Mouse (Mus musculus): ENCODE data around the gene Cacna1d. TPM values are rescaled to one million over a fixed set of nuclear protein-coding genes. Genes with fewer than 3 reads are reported as not detected.

Gene Cacna1d
- total and polyA plus RNA-seq, 2 experiments from 2014 or later, result 8.9 to 44.3 TPM

DNA sequence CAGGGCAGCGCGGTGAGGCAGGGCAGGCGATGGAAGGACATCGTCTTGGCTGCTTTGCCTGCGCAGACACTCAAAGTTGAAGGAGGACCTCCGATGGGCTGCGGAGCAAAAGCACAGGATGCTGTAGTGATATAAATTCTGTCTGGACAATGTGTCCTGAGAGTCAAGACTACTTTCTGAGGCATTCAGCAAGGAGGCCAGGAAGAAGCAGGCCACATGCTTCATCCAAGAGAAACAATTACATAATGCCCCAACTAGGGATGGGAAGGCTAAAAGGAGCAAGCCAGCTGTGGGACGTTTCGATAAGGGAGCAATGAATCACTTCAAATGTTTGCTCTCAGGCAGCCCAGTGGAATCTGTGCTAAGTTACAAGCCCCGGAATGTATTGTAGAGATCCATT is 446.0 kb downstream of the Cacna1d start:
- ATAC-seq (ENCODE audit: low FRiP score) (no peak), DNase-seq (ENCODE audit: low spot score) (no peak)
- H3K27me3 ChIP-seq (ENCODE audit: insufficient read depth, low read length), result no peaks in the 10 kb centered on the region
- no peak overlapping the region for H3K27ac ChIP-seq (ENCODE audit: low read depth, low read length)
- H3K4me1 ChIP-seq (ENCODE audit: insufficient read depth, low read length), result no peaks in the 10 kb centered on the region
- WGBS, result 92% methylated on average over 10 of the region's 10 CpGs
- no peak overlapping the region for H3K9ac ChIP-seq (replicated peaks; ENCODE audit: low read length, poor library complexity, severe bottlenecking)
- no peak for TF ChIP-seq CTCF (IDR thresholded peaks at IDR 0.05)
- H3K9me3 ChIP-seq (ENCODE audit: low read length), result no peaks in the 10 kb centered on the region
- peaks cover 55% of the 10 kb centered on the region for H3K36me3 ChIP-seq (ENCODE audit: insufficient read depth, low read length)
- no peak overlapping the region for H3K4me2 ChIP-seq (ENCODE audit: low read depth, low read length, poor library complexity, severe bottlenecking)
- no peak overlapping the region for H3K4me3 ChIP-seq (ENCODE audit: low read depth, low read length)

DNA sequence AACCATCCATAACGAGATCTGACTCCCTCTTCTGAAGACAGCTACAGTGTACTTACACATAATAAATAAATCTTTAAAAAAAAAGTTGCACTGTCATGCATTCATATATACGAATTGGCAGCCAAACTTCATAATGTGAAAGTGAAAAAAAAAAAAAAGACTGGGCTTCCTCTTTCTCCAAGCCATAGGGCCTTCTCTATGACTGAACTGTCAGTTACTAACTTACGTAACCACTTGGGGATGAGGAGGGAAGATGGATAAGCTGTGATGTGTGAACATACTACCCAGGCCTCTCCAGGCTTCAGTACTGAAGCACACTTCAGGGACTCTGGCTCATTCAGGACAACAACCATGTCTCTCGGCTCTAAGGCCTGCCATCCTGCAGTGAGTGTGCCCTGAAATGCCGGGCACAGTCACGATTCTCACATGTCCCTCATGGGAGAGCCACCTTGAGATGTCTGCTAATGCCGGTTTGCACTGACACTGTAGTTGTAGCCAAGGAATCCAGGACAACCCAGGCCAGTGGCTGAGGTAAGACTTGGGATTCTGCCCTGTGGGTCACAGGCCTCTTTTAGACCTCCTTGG is 447.8 kb downstream of the Cacna1d start:
- Histone ChIP-seq H3K36me3 (ENCODE audit: insufficient read depth, low read length) (peaks cover 52% of the 10 kb centered on the region), H3K4me1 (ENCODE audit: insufficient read depth, low read length) (no peaks in the 10 kb centered on the region), H3K9me3 (ENCODE audit: low read length) (no peaks in the 10 kb centered on the region), H3K4me3 (ENCODE audit: low read depth, low read length) (no peak overlapping the region), H3K4me2 (ENCODE audit: low read depth, low read length, poor library complexity, severe bottlenecking) (no peak overlapping the region), H3K27me3 (ENCODE audit: insufficient read depth, low read length) (no peaks in the 10 kb centered on the region), H3K9ac (replicated peaks; ENCODE audit: low read length, poor library complexity, severe bottlenecking) (no peak overlapping the region), H3K27ac (ENCODE audit: low read depth, low read length) (no peak overlapping the region)
- DNase-seq (ENCODE audit: low spot score), result no peak
- TF ChIP-seq CTCF (IDR thresholded peaks at IDR 0.05), result no peak
- WGBS, result 87% methylated on average over 7 of the region's 7 CpGs
- ATAC-seq (ENCODE audit: low FRiP score), result no peak

GRCm38 (mm10) chr14:30041836-30042235 is 449.4 kb downstream of the Cacna1d start:
- Histone ChIP-seq H3K9me3 (ENCODE audit: low read length) (no peaks in the 10 kb centered on the region), H3K36me3 (ENCODE audit: insufficient read depth, low read length) (peaks cover 54% of the 10 kb centered on the region), H3K4me1 (ENCODE audit: insufficient read depth, low read length) (no peaks in the 10 kb centered on the region), H3K27ac (ENCODE audit: low read depth, low read length) (no peak overlapping the region), H3K9ac (replicated peaks; ENCODE audit: low read length, poor library complexity, severe bottlenecking) (no peak overlapping the region), H3K4me3 (ENCODE audit: low read depth, low read length) (no peak overlapping the region), H3K27me3 (ENCODE audit: insufficient read depth, low read length) (no peaks in the 10 kb centered on the region), H3K4me2 (ENCODE audit: low read depth, low read length, poor library complexity, severe bottlenecking) (no peak overlapping the region)
- DNase-seq (ENCODE audit: low spot score) (no peak), ATAC-seq (ENCODE audit: low FRiP score) (no peak)
- TF ChIP-seq CTCF (IDR thresholded peaks at IDR 0.05), result no peak
- WGBS, result 83% methylated on average over 9 of the region's 9 CpGs

- DNase-seq (ENCODE audit: low spot score), result no peak
- ATAC-seq (ENCODE audit: low FRiP score), result no peak
- Histone ChIP-seq H3K9me3 (ENCODE audit: low read length) (no peaks in the 10 kb centered on the region), H3K36me3 (ENCODE audit: insufficient read depth, low read length) (peaks cover 46% of the 10 kb centered on the region), H3K4me1 (ENCODE audit: insufficient read depth, low read length) (no peaks in the 10 kb centered on the region), H3K4me3 (ENCODE audit: low read depth, low read length) (no peak overlapping the region), H3K27me3 (ENCODE audit: insufficient read depth, low read length) (no peaks in the 10 kb centered on the region), H3K27ac (ENCODE audit: low read depth, low read length) (no peak overlapping the region), H3K4me2 (ENCODE audit: low read depth, low read length, poor library complexity, severe bottlenecking) (no peak overlapping the region), H3K9ac (replicated peaks; ENCODE audit: low read length, poor library complexity, severe bottlenecking) (no peak overlapping the region)
- no peak for TF ChIP-seq CTCF (IDR thresholded peaks at IDR 0.05)
- WGBS, result 80% methylated on average over 4 of the region's 4 CpGs
Measured at GRCm38 (mm10) chr14:30039413-30039812, 451.8 kb downstream of the Cacna1d start.

DNA sequence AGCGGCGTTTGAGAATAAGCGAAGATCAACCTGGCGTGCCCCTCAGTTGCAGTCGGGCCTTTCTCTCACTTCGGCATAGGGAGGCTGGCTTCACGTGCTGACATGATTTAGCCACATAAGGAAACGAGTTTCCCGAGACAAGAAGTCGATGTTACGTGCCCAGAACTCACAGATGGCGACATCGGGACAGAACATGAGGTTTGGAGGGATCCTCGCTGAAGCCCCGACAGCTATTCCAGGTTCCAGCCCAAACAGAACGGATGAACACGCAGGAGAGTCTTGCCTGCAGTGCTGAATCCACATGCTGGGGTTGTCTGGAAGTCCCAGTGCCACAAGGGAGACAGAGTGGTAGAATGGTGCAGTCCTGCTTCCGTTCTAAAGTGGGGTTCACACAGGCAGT is 452.8 kb downstream of the Cacna1d start:
- no peak overlapping the region for H3K4me2 ChIP-seq (ENCODE audit: low read depth, low read length, poor library complexity, severe bottlenecking)
- H3K36me3 ChIP-seq (ENCODE audit: insufficient read depth, low read length), result peaks cover 47% of the 10 kb centered on the region
- no peaks in the 10 kb centered on the region for H3K4me1 ChIP-seq (ENCODE audit: insufficient read depth, low read length)
- no peak overlapping the region for H3K9ac ChIP-seq (replicated peaks; ENCODE audit: low read length, poor library complexity, severe bottlenecking)
- no peak for ATAC-seq (ENCODE audit: low FRiP score)
- WGBS, result 91% methylated on average over 18 of the region's 18 CpGs
- no peak overlapping the region for H3K27ac ChIP-seq (ENCODE audit: low read depth, low read length)
- no peak for TF ChIP-seq CTCF (IDR thresholded peaks at IDR 0.05)
- no peaks in the 10 kb centered on the region for H3K9me3 ChIP-seq (ENCODE audit: low read length)
- H3K27me3 ChIP-seq (ENCODE audit: insufficient read depth, low read length), result no peaks in the 10 kb centered on the region
- DNase-seq (ENCODE audit: low spot score), result no peak
- no peak overlapping the region for H3K4me3 ChIP-seq (ENCODE audit: low read depth, low read length)

- Histone ChIP-seq H3K9me3 (ENCODE audit: low read length) (no peaks in the 10 kb centered on the region), H3K27ac (ENCODE audit: low read depth, low read length) (no peak overlapping the region), H3K36me3 (ENCODE audit: insufficient read depth, low read length) (peaks cover 30% of the 10 kb centered on the region), H3K27me3 (ENCODE audit: insufficient read depth, low read length) (no peaks in the 10 kb centered on the region), H3K9ac (replicated peaks; ENCODE audit: low read length, poor library complexity, severe bottlenecking) (no peak overlapping the region), H3K4me1 (ENCODE audit: insufficient read depth, low read length) (no peaks in the 10 kb centered on the region), H3K4me3 (ENCODE audit: low read depth, low read length) (no peak overlapping the region), H3K4me2 (ENCODE audit: low read depth, low read length, poor library complexity, severe bottlenecking) (no peak overlapping the region)
- DNase-seq (ENCODE audit: low spot score) (no peak), ATAC-seq (ENCODE audit: low FRiP score) (no peak)
- TF ChIP-seq CTCF (IDR thresholded peaks at IDR 0.05), result no peak
- 70% methylated on average over 8 of the region's 8 CpGs for WGBS
Measured at GRCm38 (mm10) chr14:30033405-30033804, 457.9 kb downstream of the Cacna1d start.

Data from midbrain, postnatal 0 days (tissue).